Mouse (Mus musculus): Measurements from ENCODE around the gene Rb1. TPM values are rescaled to one million over a fixed set of nuclear protein-coding genes. Genes with fewer than 3 reads are reported as not detected.
A peak's percentile ranks its signal among the peaks of the same experiment; 100 is the strongest.

Gene Rb1
- polyA plus RNA-seq, 1 experiment from 2014 or later, result 29.2 TPM

DNA sequence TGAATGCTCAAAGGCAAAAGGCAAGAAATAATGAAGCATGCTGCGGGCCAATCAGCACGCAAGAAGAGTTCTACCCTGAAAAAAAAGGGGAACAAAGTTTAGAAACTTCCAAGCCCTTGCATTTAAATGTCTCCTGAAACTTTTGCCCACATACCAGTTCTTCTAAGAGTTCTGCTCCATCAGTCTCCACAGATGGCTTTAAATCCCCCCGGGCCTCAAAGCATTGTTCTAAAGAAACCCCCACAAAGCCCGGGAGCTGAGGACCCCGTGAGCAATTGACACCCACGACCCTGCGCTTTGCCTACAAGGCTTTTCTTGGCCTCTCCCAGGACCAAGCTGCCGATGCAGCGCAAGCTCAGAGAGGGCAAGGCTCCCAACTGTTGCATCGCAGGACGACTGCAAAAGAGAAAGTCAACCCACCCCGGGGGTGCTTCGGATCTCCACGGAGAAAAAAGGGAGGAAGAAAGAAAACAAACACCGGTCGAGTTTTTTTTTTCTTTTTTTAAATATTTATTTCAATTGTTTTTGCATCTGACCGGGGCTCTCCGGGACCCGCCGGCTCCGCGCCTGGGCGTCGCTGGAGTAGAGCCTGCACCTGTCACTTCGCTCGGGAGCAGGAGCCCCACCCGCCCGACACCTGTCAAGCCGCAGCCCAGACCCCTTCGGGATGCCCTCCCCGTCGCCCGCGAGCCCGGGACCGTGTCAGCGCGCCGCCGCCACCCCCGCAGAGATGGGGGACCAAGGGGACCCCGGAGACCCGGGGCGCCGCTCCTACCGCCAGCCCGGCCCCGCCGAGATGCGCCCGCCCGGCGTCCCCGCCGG is 777 bp downstream of the Rb1 start:
- Histone ChIP-seq H3K9ac (peak overlapping the region; percentile 94), H3K27ac (peak overlapping the region; percentile 97), H3K27me3 (ENCODE audit: control insufficient read depth, insufficient read depth, low read length) (no peaks in the 10 kb centered on the region), H3K36me3 (replicated peaks; ENCODE audit: control insufficient read depth, insufficient read depth) (0 out of 2 replicates have a peak, but pooled peaks cover 10% of the 10 kb centered on the region), H3K9me3 (ENCODE audit: control insufficient read depth, low read length) (no peaks in the 10 kb centered on the region), H3K4me1 (replicated peaks; ENCODE audit: control insufficient read depth, insufficient read depth, low read length) (peaks cover 21% of the 10 kb centered on the region), H3K4me2 (replicated peaks) (peak overlapping the region; percentile 89), H3K4me3 (replicated peaks; ENCODE audit: low read length) (peak overlapping the region; percentile 97)
- WGBS, result under 1% methylated on average over 54 of the region's 55 CpGs
- peak; percentile 66 for ATAC-seq (ENCODE audit: low FRiP score)
- peak; percentile 26 for DNase-seq (ENCODE audit: low spot score)

GRCm38 (mm10) chr14:73323965-73324364 is 1.7 kb downstream of the Rb1 start:
- WGBS, result 49% methylated on average over 2 of the region's 2 CpGs
- H3K27me3 ChIP-seq (ENCODE audit: control insufficient read depth, insufficient read depth, low read length), result no peaks in the 10 kb centered on the region
- no peak for DNase-seq (ENCODE audit: low spot score)

DNA sequence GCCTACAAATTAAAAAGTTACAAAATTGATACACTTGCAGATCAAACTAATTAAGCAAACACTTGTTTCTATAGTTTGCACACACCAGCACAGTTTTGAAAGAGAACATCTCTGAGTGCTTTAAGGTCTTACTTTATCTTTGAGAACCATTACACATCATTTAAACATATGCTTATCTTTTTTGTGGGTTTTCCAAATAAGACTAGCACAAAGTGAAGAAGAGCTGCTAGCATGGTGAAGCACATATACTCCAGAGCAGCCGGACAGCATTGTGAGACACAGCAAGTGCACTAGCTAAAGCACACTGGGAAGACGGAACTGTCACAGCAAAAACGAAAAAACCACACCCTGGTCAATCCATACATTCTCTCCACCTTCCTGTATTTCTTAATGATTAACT is 3.5 kb downstream of the Rb1 start:
- 93% methylated on average over 3 of the region's 3 CpGs for WGBS
- no peak for ATAC-seq (ENCODE audit: low FRiP score)
- H3K9me3 ChIP-seq (ENCODE audit: control insufficient read depth, low read length), result no peaks in the 10 kb centered on the region

More at GRCm38 (mm10) chr14:73323965-73324364, 1.7 kb downstream of the Rb1 start:
- Histone ChIP-seq H3K27ac (no peak overlapping the region), H3K9ac (no peak overlapping the region), H3K9me3 (ENCODE audit: control insufficient read depth, low read length) (no peaks in the 10 kb centered on the region), H3K4me2 (replicated peaks) (peak overlapping the region; percentile 89), H3K4me3 (replicated peaks; ENCODE audit: low read length) (no peak overlapping the region), H3K36me3 (replicated peaks; ENCODE audit: control insufficient read depth, insufficient read depth) (0 out of 2 replicates have a peak, but pooled peaks cover 11% of the 10 kb centered on the region), H3K4me1 (replicated peaks; ENCODE audit: control insufficient read depth, insufficient read depth, low read length) (peaks cover 21% of the 10 kb centered on the region)
- ATAC-seq (ENCODE audit: low FRiP score), result no peak

GRCm38 (mm10) chr14:73316933-73317332 is 8.7 kb downstream of the Rb1 start:
- Histone ChIP-seq H3K9ac (no peak overlapping the region), H3K27ac (no peak overlapping the region), H3K36me3 (replicated peaks; ENCODE audit: control insufficient read depth, insufficient read depth) (0 out of 2 replicates have a peak, but pooled peaks cover 16% of the 10 kb centered on the region), H3K27me3 (ENCODE audit: control insufficient read depth, insufficient read depth, low read length) (no peaks in the 10 kb centered on the region), H3K4me1 (replicated peaks; ENCODE audit: control insufficient read depth, insufficient read depth, low read length) (no peaks in the 10 kb centered on the region), H3K4me3 (replicated peaks; ENCODE audit: low read length) (no peak overlapping the region), H3K4me2 (replicated peaks) (no peak overlapping the region), H3K9me3 (ENCODE audit: control insufficient read depth, low read length) (no peaks in the 10 kb centered on the region)
- ATAC-seq (ENCODE audit: low FRiP score) (no peak), DNase-seq (ENCODE audit: low spot score) (no peak)

More for the DNA sequence above, 3.5 kb downstream of the Rb1 start:
- no peak overlapping the region for H3K4me2 ChIP-seq (replicated peaks)
- H3K27ac ChIP-seq, result no peak overlapping the region
- H3K4me3 ChIP-seq (replicated peaks; ENCODE audit: low read length), result no peak overlapping the region
- no peak overlapping the region for H3K9ac ChIP-seq
- no peak for DNase-seq (ENCODE audit: low spot score)
- H3K4me1 ChIP-seq (replicated peaks; ENCODE audit: control insufficient read depth, insufficient read depth, low read length), result peaks cover 20% of the 10 kb centered on the region
- no peaks in the 10 kb centered on the region for H3K27me3 ChIP-seq (ENCODE audit: control insufficient read depth, insufficient read depth, low read length)
- H3K36me3 ChIP-seq (replicated peaks; ENCODE audit: control insufficient read depth, insufficient read depth), result 0 out of 2 replicates have a peak, but pooled peaks cover 16% of the 10 kb centered on the region

DNA sequence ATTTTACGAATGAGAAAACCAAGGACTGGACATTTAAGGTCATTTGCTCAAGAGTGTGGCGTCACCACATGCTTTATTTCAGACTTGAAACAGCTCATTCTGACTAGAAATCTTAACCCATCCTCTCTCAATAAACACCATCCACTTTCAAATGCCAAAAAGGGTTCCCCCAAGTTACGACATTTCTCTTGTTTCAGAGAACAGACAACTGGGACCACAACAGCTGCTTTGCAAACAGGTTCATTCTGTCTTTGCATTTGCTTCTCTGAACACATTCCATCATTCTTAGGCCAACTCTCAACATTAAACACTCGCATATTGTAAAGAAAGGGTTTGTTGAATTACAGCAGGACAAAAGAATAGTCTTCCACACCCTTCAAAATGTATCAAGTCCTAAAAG is 11.8 kb downstream of the Rb1 start:
- Histone ChIP-seq H3K4me2 (replicated peaks) (no peak overlapping the region), H3K9me3 (ENCODE audit: control insufficient read depth, low read length) (no peaks in the 10 kb centered on the region), H3K27ac (no peak overlapping the region), H3K4me1 (replicated peaks; ENCODE audit: control insufficient read depth, insufficient read depth, low read length) (no peaks in the 10 kb centered on the region), H3K9ac (no peak overlapping the region), H3K27me3 (ENCODE audit: control insufficient read depth, insufficient read depth, low read length) (no peaks in the 10 kb centered on the region), H3K4me3 (replicated peaks; ENCODE audit: low read length) (no peak overlapping the region), H3K36me3 (replicated peaks; ENCODE audit: control insufficient read depth, insufficient read depth) (0 out of 2 replicates have a peak, but pooled peaks cover 4% of the 10 kb centered on the region)
- 73% methylated on average over 4 of the region's 4 CpGs for WGBS
- ATAC-seq (ENCODE audit: low FRiP score) (no peak), DNase-seq (ENCODE audit: low spot score) (no peak)

DNA sequence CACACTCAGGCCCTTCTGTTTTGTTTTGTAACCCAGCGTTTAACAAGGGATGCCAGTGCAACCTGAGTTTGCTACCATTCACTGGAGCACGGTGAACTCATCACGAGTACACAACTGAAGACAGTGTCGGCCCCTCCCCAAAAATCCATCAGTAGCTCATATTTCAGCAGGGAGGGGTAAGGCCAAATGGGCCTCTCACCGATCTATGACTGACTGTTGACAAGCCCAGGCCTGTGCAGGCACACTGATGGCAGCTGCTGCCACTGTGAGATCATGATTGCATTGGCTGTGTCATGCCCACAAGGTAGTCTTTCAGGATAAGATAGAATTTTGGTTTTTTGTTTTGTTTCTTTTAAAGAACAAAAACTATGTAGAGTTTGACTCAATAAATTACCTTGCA is 12.2 kb downstream of the Rb1 start:
- Histone ChIP-seq H3K9ac (no peak overlapping the region), H3K27ac (no peak overlapping the region), H3K36me3 (replicated peaks; ENCODE audit: control insufficient read depth, insufficient read depth) (no peaks in the 10 kb centered on the region), H3K4me1 (replicated peaks; ENCODE audit: control insufficient read depth, insufficient read depth, low read length) (no peaks in the 10 kb centered on the region), H3K27me3 (ENCODE audit: control insufficient read depth, insufficient read depth, low read length) (no peaks in the 10 kb centered on the region), H3K4me3 (replicated peaks; ENCODE audit: low read length) (no peak overlapping the region), H3K9me3 (ENCODE audit: control insufficient read depth, low read length) (no peaks in the 10 kb centered on the region), H3K4me2 (replicated peaks) (no peak overlapping the region)
- 67% methylated on average over 5 of the region's 5 CpGs for WGBS
- DNase-seq (ENCODE audit: low spot score) (no peak), ATAC-seq (ENCODE audit: low FRiP score) (no peak)

- H3K9ac ChIP-seq, result no peak overlapping the region
- H3K27ac ChIP-seq, result no peak overlapping the region
- H3K4me1 ChIP-seq (replicated peaks; ENCODE audit: control insufficient read depth, insufficient read depth, low read length), result no peaks in the 10 kb centered on the region
- WGBS, result 85% methylated on average over 5 of the region's 5 CpGs
- no peaks in the 10 kb centered on the region for H3K27me3 ChIP-seq (ENCODE audit: control insufficient read depth, insufficient read depth, low read length)
- no peak for ATAC-seq (ENCODE audit: low FRiP score)
- no peaks in the 10 kb centered on the region for H3K9me3 ChIP-seq (ENCODE audit: control insufficient read depth, low read length)
- DNase-seq (ENCODE audit: low spot score), result no peak
- no peaks in the 10 kb centered on the region for H3K36me3 ChIP-seq (replicated peaks; ENCODE audit: control insufficient read depth, insufficient read depth)
- H3K4me2 ChIP-seq (replicated peaks), result no peak overlapping the region
- H3K4me3 ChIP-seq (replicated peaks; ENCODE audit: low read length), result no peak overlapping the region
Measured at GRCm38 (mm10) chr14:73312909-73313308, 12.7 kb downstream of the Rb1 start.

DNA sequence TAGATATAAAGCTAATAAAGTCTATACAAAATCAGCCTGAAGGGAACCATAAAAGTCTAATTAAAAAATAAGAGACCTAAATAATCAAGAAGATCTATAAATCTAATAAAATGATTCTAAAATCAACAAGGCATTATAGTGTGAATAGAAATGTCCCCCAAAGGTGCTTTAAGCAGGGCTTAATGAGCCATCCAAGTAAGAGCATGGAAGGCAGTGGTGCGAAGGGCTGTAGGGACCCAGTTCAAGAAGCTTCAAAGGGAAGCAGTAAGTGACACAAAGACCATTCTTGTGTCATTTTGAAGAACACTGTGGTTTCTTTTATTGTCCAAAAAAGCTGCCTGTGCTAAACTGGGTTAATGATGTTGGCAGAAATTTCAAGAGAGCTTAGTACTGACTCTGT is 18.1 kb downstream of the Rb1 start:
- H3K36me3 ChIP-seq (replicated peaks; ENCODE audit: control insufficient read depth, insufficient read depth), result no peaks in the 10 kb centered on the region
- no peak overlapping the region for H3K27ac ChIP-seq
- no peaks in the 10 kb centered on the region for H3K27me3 ChIP-seq (ENCODE audit: control insufficient read depth, insufficient read depth, low read length)
- H3K9me3 ChIP-seq (ENCODE audit: control insufficient read depth, low read length), result no peaks in the 10 kb centered on the region
- H3K9ac ChIP-seq, result no peak overlapping the region
- no peak for ATAC-seq (ENCODE audit: low FRiP score)
- no peak overlapping the region for H3K4me3 ChIP-seq (replicated peaks; ENCODE audit: low read length)
- no peak for DNase-seq (ENCODE audit: low spot score)
- WGBS, result 77% methylated on average over 1 of the region's 1 CpGs
- no peak overlapping the region for H3K4me2 ChIP-seq (replicated peaks)
- no peaks in the 10 kb centered on the region for H3K4me1 ChIP-seq (replicated peaks; ENCODE audit: control insufficient read depth, insufficient read depth, low read length)

- Histone ChIP-seq H3K4me3 (replicated peaks; ENCODE audit: low read length) (no peak overlapping the region), H3K4me2 (replicated peaks) (no peak overlapping the region), H3K27me3 (ENCODE audit: control insufficient read depth, insufficient read depth, low read length) (no peaks in the 10 kb centered on the region), H3K4me1 (replicated peaks; ENCODE audit: control insufficient read depth, insufficient read depth, low read length) (no peaks in the 10 kb centered on the region), H3K36me3 (replicated peaks; ENCODE audit: control insufficient read depth, insufficient read depth) (no peaks in the 10 kb centered on the region), H3K9me3 (ENCODE audit: control insufficient read depth, low read length) (no peaks in the 10 kb centered on the region), H3K27ac (no peak overlapping the region), H3K9ac (no peak overlapping the region)
- ATAC-seq (ENCODE audit: low FRiP score), result no peak
- WGBS, result 49% methylated on average over 3 of the region's 3 CpGs
- DNase-seq (ENCODE audit: low spot score), result peak; percentile 83
Measured at GRCm38 (mm10) chr14:73303193-73303592, 22.4 kb downstream of the Rb1 start.

All from hindbrain, embryonic 14.5 days (tissue).